Mouse (Mus musculus) stomach, postnatal 0 days (tissue): ENCODE data around the gene Fanca. TPM values are rescaled to one million over a fixed set of nuclear protein-coding genes. Genes with fewer than 3 reads are reported as not detected.

Experiments used
- ATAC-seq: fragments of 200-750 bp; cut with Nextera tagmentation; 2 replicates; pipeline ENCODE4 v1.8.0; 2017; ENCODE audit not compliant: low FRiP score, low TSS enrichment
- DNase-seq: peaks from one replicate; pipeline ENCODE4 v3.0.0-alpha.2; 2016; ENCODE audit warnings: low spot score
- H3K27ac ChIP-seq: fragments of 300-500 bp; sonication (generic); replicated peaks from 2 replicates; pipeline ENCODE4 v1.5.1; 2014; ENCODE audit warnings: mild to moderate bottlenecking, control low read depth
- H3K27me3 ChIP-seq: fragments of 300-500 bp; sonication (generic); 2 replicates; pipeline ENCODE4 v1.6.1; 2014; ENCODE audit warnings: low read length; ENCODE audit not compliant: control insufficient read depth, insufficient read depth
- H3K36me3 ChIP-seq: fragments of 300-500 bp; sonication (generic); 2 replicates; pipeline ENCODE4 v1.6.1; 2014; ENCODE audit warnings: low read length, mixed read lengths; ENCODE audit not compliant: control insufficient read depth, insufficient read depth
- H3K4me1 ChIP-seq: fragments of 300-500 bp; sonication (generic); replicated peaks from 2 replicates; pipeline ENCODE4 v1.6.1; 2014; ENCODE audit warnings: antibody characterized with exemption; ENCODE audit not compliant: control insufficient read depth, insufficient read depth
- H3K4me2 ChIP-seq: fragments of 300-500 bp; sonication (generic); replicated peaks from 2 replicates; pipeline ENCODE4 v1.6.1; 2014; ENCODE audit warnings: low read depth, mild to moderate bottlenecking, control low read depth, moderate library complexity
- H3K4me3 ChIP-seq: fragments of 300-500 bp; sonication (generic); 2 replicates; pipeline ENCODE4 v1.5.1; 2014; ENCODE audit warnings: low read depth, low read length, control low read depth
- H3K9ac ChIP-seq: fragments of 300-500 bp; sonication (generic); 2 replicates; pipeline ENCODE4 v1.6.1; 2014; ENCODE audit warnings: mild to moderate bottlenecking, low read length, control low read depth, mixed read lengths
- H3K9me3 ChIP-seq: fragments of 300-500 bp; sonication (generic); 2 replicates; pipeline ENCODE4 v1.6.1; 2016; ENCODE audit warnings: low read length; ENCODE audit not compliant: control insufficient read depth
- CTCF ChIP-seq: IDR thresholded peaks from 2 replicates; pipeline ENCODE4 v1.5.1; 2016; ENCODE audit warnings: antibody characterized with exemption, low read depth, mild to moderate bottlenecking, moderate library complexity
- EP300 ChIP-seq: optimal IDR thresholded peaks from 2 replicates; pipeline ENCODE3; 2016; ENCODE audit warnings: antibody characterized with exemption
- WGBS: fragments of 180-500 bp; shearing (Covaris S2); extraction: QIAGEN DNeasy Blood & Tissue Kit; methylation state at CpG from one replicate; pipeline ENCODE4 v1.1.7; 2014; 5-methylcytosine and 5-hydroxymethylcytosine counted together
- polyA plus RNA-seq: library from polyadenylated mRNA; unstranded; fragments of >200 nt; fragmentation: Nextera tagmentation; extraction: Ambion mirVana; gene quantifications from 2 replicates; pipeline ENCODE4 v1.2.1, GENCODE M21; 2015

Fanca gene
- polyA plus RNA-seq, 1 experiment from 2014 or later = 5.3 TPM

DNA sequence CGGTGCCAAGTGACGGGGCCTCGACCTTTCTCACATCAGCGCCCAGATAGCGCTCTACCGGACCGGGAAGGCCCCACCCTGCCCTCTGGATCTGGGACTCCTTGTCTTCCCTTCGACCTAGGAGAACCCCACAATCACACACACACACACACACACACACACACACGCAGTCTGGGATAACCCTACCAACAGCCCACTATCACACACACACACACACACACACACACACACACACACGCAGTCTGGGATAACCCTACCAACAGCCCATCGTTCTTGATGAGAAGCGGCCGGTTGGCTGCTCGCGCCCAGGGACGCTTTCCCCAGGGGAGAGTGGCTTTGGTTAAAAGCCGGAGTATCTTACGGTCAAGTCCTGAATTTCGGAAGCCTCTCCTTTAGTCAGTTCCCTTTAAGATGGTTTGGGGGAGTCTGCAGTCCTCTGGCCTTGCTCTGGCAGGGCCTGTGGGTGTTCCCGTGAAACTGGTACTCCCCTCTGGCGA, 14.8 kb upstream of the Fanca start:
- Histone ChIP-seq H3K4me2 (peak overlapping the region; percentile 77), H3K27me3 (no peaks in the 10 kb centered on the region), H3K27ac (peak overlapping the region; percentile 71), H3K4me3 (peak overlapping the region; percentile 52), H3K9me3 (no peaks in the 10 kb centered on the region), H3K9ac (no peak overlapping the region), H3K36me3 (no peaks in the 10 kb centered on the region), H3K4me1 (no peaks in the 10 kb centered on the region)
- ATAC-seq = no peak
- 4% methylated on average over 21 of the region's 21 CpGs for WGBS
- DNase-seq = no peak
- TF ChIP-seq EP300 = no peak
- TF ChIP-seq CTCF = no peak

DNA sequence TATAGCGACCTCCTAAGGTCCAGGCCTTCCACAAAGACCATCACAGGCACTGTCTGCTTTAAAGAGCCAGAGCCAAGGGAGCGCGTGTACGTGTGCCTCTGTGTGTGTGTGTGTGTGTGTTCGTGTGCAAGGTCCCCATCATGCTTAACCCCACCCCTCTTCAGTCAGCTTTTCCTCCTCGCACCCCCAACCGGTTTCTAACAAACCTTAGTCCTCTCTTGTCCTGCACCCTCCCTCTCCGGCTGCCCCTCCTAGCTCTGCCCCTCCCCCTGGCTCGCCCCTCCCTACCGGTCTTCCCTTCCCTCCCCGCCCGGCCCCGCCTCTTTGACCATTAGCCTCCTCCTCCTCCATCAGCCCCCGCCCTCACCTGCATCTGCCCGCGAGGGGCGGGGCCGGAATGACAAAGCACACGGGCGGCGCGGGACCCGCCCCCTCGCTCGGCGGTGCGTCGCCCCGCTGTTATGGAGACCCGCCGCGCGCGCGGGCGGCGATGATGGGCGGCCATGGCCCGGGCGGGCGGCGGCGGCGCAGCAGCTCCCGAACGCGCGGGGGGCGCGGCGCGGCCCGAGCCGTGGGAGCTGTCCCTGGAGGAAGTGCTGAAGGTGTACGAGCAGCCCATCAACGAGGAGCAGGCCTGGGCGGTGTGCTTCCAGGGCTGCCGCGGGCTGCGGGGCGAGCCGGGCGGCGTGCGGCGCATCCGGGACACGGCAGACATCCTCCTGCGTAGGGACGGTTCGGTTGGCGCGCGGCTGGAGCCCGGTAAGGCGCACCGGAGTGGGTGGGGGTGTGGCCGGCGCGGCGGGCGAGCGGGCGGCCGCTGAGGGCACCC, 14.1 kb upstream of the Fanca start, which contains the start of gene Spire2:
Gene Spire2, plus strand, starts transcription at position 452 of the 829 bp plus-strand sequence.
- ATAC-seq = peak; percentile 78
- WGBS = under 1% methylated on average over 73 of the region's 85 CpGs
- peak within 1 kb of the TSS; percentile 71 for H3K27ac ChIP-seq

DNA sequence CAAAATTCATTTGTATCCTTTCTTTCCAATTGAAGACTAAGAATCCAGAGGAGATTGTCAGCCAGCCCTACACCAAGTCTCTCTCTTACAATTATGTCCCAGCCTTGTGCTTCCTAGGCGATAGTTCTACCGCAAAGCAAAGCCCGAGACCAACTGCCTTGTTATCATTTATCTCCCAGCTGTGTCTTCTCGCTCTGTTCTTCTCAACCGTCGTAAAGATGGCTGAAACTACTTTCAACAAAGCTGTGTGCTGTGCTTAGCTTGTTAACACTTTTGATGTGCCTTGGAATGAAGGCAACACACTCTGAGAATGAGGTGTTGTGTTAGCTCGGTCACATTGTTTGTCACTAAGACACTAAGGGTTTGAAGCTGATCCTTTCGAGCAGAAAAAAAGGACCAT, 13.4 kb upstream of the Fanca start:
- H3K9ac ChIP-seq = no peak overlapping the region
- WGBS = 18% methylated on average over 8 of the region's 8 CpGs
- no peak overlapping the region for H3K4me3 ChIP-seq
- no peak for TF ChIP-seq EP300
- no peak for TF ChIP-seq CTCF
- DNase-seq (no peak), ATAC-seq (no peak)
- no peaks in the 10 kb centered on the region for H3K36me3 ChIP-seq
- peak overlapping the region; percentile 53; the same call in 1 of the 2 replicates for H3K27ac ChIP-seq
- H3K9me3 ChIP-seq = no peaks in the 10 kb centered on the region
- H3K4me1 ChIP-seq = no peaks in the 10 kb centered on the region
- H3K27me3 ChIP-seq = no peaks in the 10 kb centered on the region
- H3K4me2 ChIP-seq = peak overlapping the region; percentile 77; the same call in 1 of the 2 replicates

More for the DNA sequence above, 14.1 kb upstream of the Fanca start, which contains the start of gene Spire2:
- Histone ChIP-seq H3K36me3 (no peaks in the 10 kb centered on the region), H3K4me1 (no peaks in the 10 kb centered on the region), H3K9ac (peak within 1 kb of the TSS; percentile 48), H3K27me3 (no peaks in the 10 kb centered on the region), H3K9me3 (no peaks in the 10 kb centered on the region), H3K4me3 (peak within 1 kb of the TSS; percentile 52), H3K4me2 (peak within 1 kb of the TSS; percentile 77)
- TF ChIP-seq CTCF (no peak), EP300 (no peak)
- DNase-seq = peak; percentile 92

DNA sequence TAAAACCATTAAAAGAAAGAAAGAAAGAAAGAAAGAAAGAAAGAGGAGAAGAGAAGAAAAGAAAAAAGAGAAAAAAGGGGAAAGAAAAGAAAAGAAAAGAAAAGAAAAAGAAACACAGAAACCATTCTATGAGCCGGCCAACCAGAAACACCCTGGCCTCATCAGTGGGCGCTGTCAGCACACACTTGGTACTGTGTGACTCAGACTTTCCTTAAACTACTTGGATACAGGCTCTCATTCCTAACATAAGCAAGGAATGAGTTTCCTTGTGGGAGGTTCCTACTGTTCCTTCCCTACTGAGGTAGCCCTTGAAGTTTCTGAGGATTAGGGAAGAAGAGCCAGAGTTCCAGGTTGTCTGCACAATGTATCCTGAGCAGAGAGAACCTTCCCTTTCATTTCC, 12.9 kb upstream of the Fanca start:
- no peak overlapping the region for H3K4me3 ChIP-seq
- no peaks in the 10 kb centered on the region for H3K27me3 ChIP-seq
- H3K9ac ChIP-seq = no peak overlapping the region
- H3K9me3 ChIP-seq = no peaks in the 10 kb centered on the region
- H3K4me1 ChIP-seq = no peaks in the 10 kb centered on the region
- H3K36me3 ChIP-seq = no peaks in the 10 kb centered on the region
- peak; percentile 44 for DNase-seq
- ATAC-seq = peak; percentile 51
- no peak overlapping the region for H3K4me2 ChIP-seq
- no peak for TF ChIP-seq CTCF
- no peak for TF ChIP-seq EP300
- H3K27ac ChIP-seq = no peak overlapping the region
- WGBS = 46% methylated on average over 2 of the region's 2 CpGs

DNA sequence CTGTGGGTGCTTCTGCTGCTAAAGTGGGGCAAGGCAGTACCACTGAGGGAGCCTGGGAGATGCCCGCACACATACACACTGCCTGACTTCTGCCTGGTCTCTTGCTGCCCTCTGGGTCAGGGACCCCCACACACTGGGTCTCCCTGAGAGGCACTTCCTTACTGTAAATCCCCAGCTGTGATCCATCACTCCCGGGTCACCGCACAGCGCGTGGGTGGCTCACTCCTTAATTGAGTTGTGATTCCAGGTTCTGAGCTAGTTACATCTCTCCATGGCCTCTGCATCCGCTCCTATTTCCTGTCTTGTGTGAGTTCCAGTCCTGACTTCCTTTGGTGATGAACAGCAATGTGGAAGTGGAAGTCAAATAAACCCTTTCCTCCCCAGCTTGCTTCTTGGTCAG, 12.3 kb upstream of the Fanca start:
- WGBS = 48% methylated on average over 6 of the region's 6 CpGs
- TF ChIP-seq CTCF = no peak
- TF ChIP-seq EP300 = no peak
- H3K9me3 ChIP-seq = no peaks in the 10 kb centered on the region
- H3K36me3 ChIP-seq = no peaks in the 10 kb centered on the region
- H3K4me1 ChIP-seq = no peaks in the 10 kb centered on the region
- H3K4me3 ChIP-seq = no peak overlapping the region
- DNase-seq = no peak
- H3K27ac ChIP-seq = no peak overlapping the region
- no peak overlapping the region for H3K4me2 ChIP-seq
- no peaks in the 10 kb centered on the region for H3K27me3 ChIP-seq
- H3K9ac ChIP-seq = no peak overlapping the region
- ATAC-seq = no peak

DNA sequence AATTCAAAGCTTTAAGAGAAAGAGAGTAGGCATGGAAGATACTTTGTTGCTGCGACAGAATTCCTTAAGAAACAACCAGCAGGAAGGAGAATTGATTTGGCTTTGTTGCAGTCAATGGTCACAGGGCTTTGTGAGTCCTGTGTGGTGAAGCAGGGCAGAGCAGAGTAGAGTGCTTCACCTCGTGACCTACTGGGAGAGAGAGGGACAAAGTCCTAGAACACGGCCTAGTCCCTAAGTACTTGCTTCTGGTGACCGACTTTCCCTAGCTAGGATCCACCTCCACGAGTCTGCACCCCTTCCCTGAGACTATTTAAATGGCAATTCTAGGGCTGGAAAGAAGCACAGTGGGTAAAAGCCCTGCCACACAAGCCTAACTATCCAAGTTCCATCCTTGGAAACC, 11.6 kb upstream of the Fanca start:
- WGBS = 80% methylated on average over 5 of the region's 5 CpGs
- DNase-seq (no peak), ATAC-seq (no peak)
- Histone ChIP-seq H3K4me2 (no peak overlapping the region), H3K4me3 (no peak overlapping the region), H3K9ac (no peak overlapping the region), H3K36me3 (no peaks in the 10 kb centered on the region), H3K9me3 (no peaks in the 10 kb centered on the region), H3K4me1 (no peaks in the 10 kb centered on the region), H3K27me3 (no peaks in the 10 kb centered on the region), H3K27ac (no peak overlapping the region)
- TF ChIP-seq CTCF = no peak
- no peak for TF ChIP-seq EP300
